Mouse (Mus musculus) ES-E14 (cell line): ENCODE measurements around the gene Myrfl. TPM values are rescaled to one million over a fixed set of nuclear protein-coding genes. Genes with fewer than 3 reads are reported as not detected.

ENCODE experiments used
- DNase-seq: peaks from one replicate; pipeline ENCODE4 v3.0.0-alpha.2; 2013; ENCODE audit warnings: low read depth, low spot score
- H3K27ac ChIP-seq: 2 replicates; pipeline ENCODE4 v1.5.1; 2012; ENCODE audit warnings: low read depth, mild to moderate bottlenecking, low read length, moderate library complexity, mixed read lengths; ENCODE audit not compliant: poor library complexity, insufficient read depth, severe bottlenecking
- H3K36me3 ChIP-seq: 2 replicates; pipeline ENCODE4 v1.6.1; 2012; ENCODE audit warnings: mild to moderate bottlenecking, low read length, moderate library complexity, mixed read lengths; ENCODE audit not compliant: control insufficient read depth, poor library complexity, insufficient read depth, severe bottlenecking
- H3K4me1 ChIP-seq, 2 experiments: fragments of 150-350 bp in 1 of 2; sonication (generic) in 1 of 2; 2 replicates each; pipeline ENCODE4 v1.6.1; 2012; ENCODE audit warnings: low read length in 2 of 2, mild to moderate bottlenecking in 1 of 2, mixed read lengths in 1 of 2; ENCODE audit not compliant: control insufficient read depth in 2 of 2, insufficient read depth in 2 of 2, poor library complexity in 1 of 2
- H3K4me3 ChIP-seq, 2 experiments: fragments of 150-350 bp in 1 of 2; sonication (generic) in 1 of 2; 2 replicates each; pipeline ENCODE4 v1.5.1; 2012; ENCODE audit warnings: low read length in 2 of 2, low read depth in 1 of 2, mild to moderate bottlenecking in 1 of 2, mixed read lengths in 1 of 2; ENCODE audit not compliant: insufficient read depth in 1 of 2, poor library complexity in 1 of 2, severe bottlenecking in 1 of 2
- H3K9ac ChIP-seq: 2 replicates; pipeline ENCODE4 v1.6.1; 2012; ENCODE audit warnings: low read depth, mild to moderate bottlenecking, low read length, mixed read lengths; ENCODE audit not compliant: poor library complexity, insufficient read depth, severe bottlenecking
- H3K9me3 ChIP-seq: fragments of 150-350 bp; sonication (generic); 2 replicates; pipeline ENCODE4 v1.6.1; 2012; ENCODE audit warnings: low read depth, mild to moderate bottlenecking, low read length; ENCODE audit not compliant: control insufficient read depth, insufficient read depth
- CHD2 ChIP-seq: IDR thresholded peaks from 2 replicates; pipeline ENCODE4 v1.6.1; 2014; ENCODE audit warnings: mild to moderate bottlenecking, low read depth, low read length, inconsistent platforms
- HCFC1 ChIP-seq: IDR thresholded peaks from 2 replicates; pipeline ENCODE4 v1.6.1; 2012; ENCODE audit warnings: low read length, inconsistent platforms, borderline replicate concordance; ENCODE audit not compliant: insufficient read depth
- MAFK ChIP-seq: IDR thresholded peaks from 2 replicates; pipeline ENCODE4 v1.6.1; 2014; ENCODE audit warnings: mild to moderate bottlenecking, low read depth, low read length, inconsistent platforms; ENCODE audit not compliant: insufficient read depth
- ZC3H11A ChIP-seq: IDR thresholded peaks from 2 replicates; pipeline ENCODE4 v1.6.1; 2012; ENCODE audit warnings: low read depth, mild to moderate bottlenecking, inconsistent platforms, low read length, borderline replicate concordance
- ZNF384 ChIP-seq: IDR thresholded peaks from 2 replicates; pipeline ENCODE4 v1.6.1; 2012; ENCODE audit warnings: low read depth, low read length, inconsistent platforms
- in situ Hi-C, 2 experiments: fragments of 600-800 bp; cut with MboI; formaldehyde crosslinking; loops; one replicate each; pipeline ENCODE4 v1.15.1; 2025; ENCODE audit warnings: low sequenced_read_pairs in 2 of 2, inconsistent platforms in 1 of 2; ENCODE audit not compliant: unreplicated experiment in 2 of 2
- total RNA-seq: library from RNA; depleted of rRNA; stranded (reverse); fragments of 300-350 nt; gene quantifications from 2 replicates; pipeline ENCODE4 v1.2.3, GENCODE M21; 2012; rRNA removed

The Myrfl gene
- 0.11 and 0.13 TPM in 2 replicates for total RNA-seq

GRCm38 (mm10) chr10:116896336-116897177, at the start of gene Myrfl:
Gene Myrfl (minus strand): TSS chr10:116896919.
- Histone ChIP-seq H3K36me3 (no peaks in the 10 kb centered on the region), H3K27ac (no peak within 1 kb of the TSS), H3K4me3 (no peak within 1 kb of the TSS), H3K9me3 (no peaks in the 10 kb centered on the region), H3K9ac (no peak within 1 kb of the TSS), H3K4me1 (no peaks in the 10 kb centered on the region)
- DNase-seq = no peak
- TF ChIP-seq ZNF384 (no peak), ZC3H11A (no peak), HCFC1 (no peak), MAFK (no peak), CHD2 (no peak)
- in situ Hi-C loops = no loop called here

DNA sequence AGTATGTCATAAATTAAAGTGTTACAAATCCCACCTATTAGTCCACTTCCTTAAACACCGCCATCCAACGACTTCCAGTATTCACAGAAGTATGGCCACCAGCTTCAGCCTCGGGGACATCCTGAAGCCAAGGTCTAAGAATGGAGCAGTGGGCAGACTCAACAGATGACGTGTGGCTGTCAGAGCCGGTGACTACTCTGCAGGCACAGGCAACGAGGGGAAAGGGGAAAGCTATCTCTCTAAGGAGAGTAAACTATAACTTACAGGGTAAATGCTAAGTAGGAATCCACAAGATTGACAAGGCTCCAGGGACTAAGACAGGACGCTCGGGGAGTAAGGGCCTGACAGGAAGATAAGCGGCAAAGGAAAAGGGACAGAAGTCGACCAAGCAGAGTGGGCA, 48.2 kb upstream of the Myrfl start:
- Histone ChIP-seq H3K4me3 (no peak overlapping the region), H3K27ac (no peak overlapping the region), H3K4me1 (peaks cover 0 to 19% of the 10 kb centered on the region in 2 experiments), H3K36me3 (peaks cover 8% of the 10 kb centered on the region; the same call in 1 of the 2 replicates), H3K9me3 (no peaks in the 10 kb centered on the region), H3K9ac (no peak overlapping the region; the same call in 1 of the 2 replicates)
- TF ChIP-seq ZNF384 (no peak), HCFC1 (no peak), ZC3H11A (no peak)
- in situ Hi-C loops = no loop called here
- no peak for DNase-seq

DNA sequence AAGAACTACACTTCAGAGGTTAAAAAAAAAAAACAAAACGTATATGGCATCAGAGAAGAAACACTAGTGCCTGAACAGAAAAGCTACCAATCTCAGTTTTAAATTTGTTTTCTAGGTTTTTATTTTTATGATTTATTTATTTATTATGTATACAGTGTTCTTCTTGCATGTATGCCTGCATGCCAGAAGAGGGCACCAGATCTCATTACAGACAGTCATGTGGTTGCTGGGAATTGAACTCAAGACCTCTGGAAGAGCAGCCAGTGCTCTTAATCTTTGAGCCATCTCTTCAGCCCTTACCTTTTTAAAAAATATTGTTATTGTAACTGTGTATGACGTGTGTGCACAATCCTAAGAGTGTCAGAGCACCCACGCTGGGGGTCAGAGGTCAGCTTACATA, 47.4 kb upstream of the Myrfl start:
- H3K9me3 ChIP-seq = no peaks in the 10 kb centered on the region
- H3K27ac ChIP-seq = no peak overlapping the region
- H3K36me3 ChIP-seq = peaks cover 8% of the 10 kb centered on the region
- no peak for TF ChIP-seq CHD2
- TF ChIP-seq ZNF384 = no peak
- TF ChIP-seq ZC3H11A = no peak
- no peak for TF ChIP-seq HCFC1
- TF ChIP-seq MAFK = no peak
- no peak overlapping the region for H3K9ac ChIP-seq
- H3K4me1 ChIP-seq = peaks cover 0 to 19% of the 10 kb centered on the region in 2 experiments
- in situ Hi-C loops = no loop called here
- no peak for DNase-seq
- H3K4me3 ChIP-seq = no peak overlapping the region

GRCm38 (mm10) chr10:116943025-116943424, 46.3 kb upstream of the Myrfl start:
- no peak for DNase-seq
- H3K9ac ChIP-seq = peak overlapping the region; percentile 23; the same call in 1 of the 2 replicates
- H3K4me3 ChIP-seq = peak overlapping the region in 1 of 2 experiments; percentile 18; a peak in 1 of 4 replicates
- peaks cover 0 to 19% of the 10 kb centered on the region in 2 experiments; a peak in 3 of 4 replicates for H3K4me1 ChIP-seq
- H3K9me3 ChIP-seq = no peaks in the 10 kb centered on the region
- H3K36me3 ChIP-seq = peaks cover 15% of the 10 kb centered on the region
- in situ Hi-C loops = no loop called here
- no peak overlapping the region for H3K27ac ChIP-seq
- TF ChIP-seq ZC3H11A (no peak), MAFK (no peak), CHD2 (no peak), HCFC1 (no peak), ZNF384 (no peak)

DNA sequence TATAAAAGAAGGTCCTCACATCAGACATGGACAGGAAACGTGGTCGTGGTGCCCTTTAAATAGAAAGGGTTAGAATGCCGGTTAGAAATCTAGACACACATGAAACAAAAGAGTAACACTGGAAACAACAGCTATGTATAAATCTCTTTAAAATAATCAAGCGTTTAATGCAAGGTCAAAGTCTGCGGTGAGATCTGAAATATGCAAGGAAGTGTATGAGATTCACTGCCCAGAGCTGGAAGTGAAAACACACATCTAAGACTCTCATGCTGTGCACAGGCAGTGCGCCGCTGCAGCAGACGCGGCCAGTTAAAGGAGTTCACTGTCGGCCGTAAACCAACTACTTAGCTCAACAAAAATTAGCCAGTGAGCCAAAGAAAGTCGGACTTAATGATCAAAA, 38.3 kb upstream of the Myrfl start:
- Histone ChIP-seq H3K9me3 (no peaks in the 10 kb centered on the region), H3K9ac (no peak overlapping the region), H3K27ac (no peak overlapping the region), H3K4me3 (no peak overlapping the region), H3K36me3 (peaks cover 28% of the 10 kb centered on the region), H3K4me1 (peaks cover 2 to 8% of the 10 kb centered on the region in 2 experiments; a peak in 3 of 4 replicates)
- no peak for DNase-seq
- in situ Hi-C loops = no loop called here
- TF ChIP-seq MAFK (no peak), ZC3H11A (no peak)
